Mouse (Mus musculus) heart, postnatal 0 days (tissue): Measurements from ENCODE around the gene Ssr2. TPM values are rescaled to one million over a fixed set of nuclear protein-coding genes. Genes with fewer than 3 reads are reported as not detected.

Experiments used
- ATAC-seq: fragments of 200-750 bp; cut with Nextera tagmentation; 2 replicates; pipeline ENCODE4 v1.8.0; 2017; ENCODE audit warnings: low read depth, moderate number of reproducible peaks, moderate library complexity; ENCODE audit not compliant: insufficient read depth
- DNase-seq: peaks from one replicate; pipeline ENCODE4 v3.0.0-alpha.2; 2016; ENCODE audit warnings: low spot score
- H3K27ac ChIP-seq: fragments of 300-500 bp; sonication (generic); 2 replicates; pipeline ENCODE4 v1.5.1; 2014; ENCODE audit warnings: low read depth, mild to moderate bottlenecking
- H3K27me3 ChIP-seq: fragments of 300-500 bp; sonication (generic); 2 replicates; pipeline ENCODE4 v1.6.1; 2014; ENCODE audit warnings: low read length, mixed read lengths; ENCODE audit not compliant: control insufficient read depth, insufficient read depth
- H3K36me3 ChIP-seq: fragments of 300-500 bp; sonication (generic); replicated peaks from 2 replicates; pipeline ENCODE4 v1.6.1; 2014; ENCODE audit warnings: low read length, mixed read lengths; ENCODE audit not compliant: control insufficient read depth, insufficient read depth
- H3K4me1 ChIP-seq: fragments of 300-500 bp; sonication (generic); 2 replicates; pipeline ENCODE4 v1.6.1; 2014; ENCODE audit warnings: antibody characterized with exemption; ENCODE audit not compliant: control insufficient read depth, insufficient read depth
- H3K4me2 ChIP-seq: fragments of 300-500 bp; sonication (generic); 2 replicates; pipeline ENCODE4 v1.6.1; 2014; ENCODE audit warnings: low read depth, mild to moderate bottlenecking, low read length, moderate library complexity
- H3K4me3 ChIP-seq: fragments of 300-500 bp; sonication (generic); 2 replicates; pipeline ENCODE4 v1.5.1; 2014; ENCODE audit warnings: low read depth, low read length
- H3K9ac ChIP-seq: fragments of 300-500 bp; sonication (generic); replicated peaks from 2 replicates; pipeline ENCODE4 v1.6.1; 2014; ENCODE audit warnings: low read depth, low read length, mixed read lengths
- H3K9me3 ChIP-seq: fragments of 300-500 bp; sonication (generic); replicated peaks from 2 replicates; pipeline ENCODE4 v1.6.1; 2016; ENCODE audit warnings: low read length; ENCODE audit not compliant: control insufficient read depth
- CTCF ChIP-seq: IDR thresholded peaks from 2 replicates; pipeline ENCODE4 v1.5.1; 2016; ENCODE audit warnings: antibody characterized with exemption, control low read depth, low read depth
- EP300 ChIP-seq: IDR thresholded peaks from 2 replicates; pipeline ENCODE4 v1.6.1; 2016; ENCODE audit warnings: antibody characterized with exemption, low read depth
- WGBS: fragments of 180-500 bp; shearing (Covaris S2); extraction: QIAGEN DNeasy Blood & Tissue Kit; methylation state at CpG from one replicate; pipeline ENCODE4 v1.1.7; 2014; 5-methylcytosine and 5-hydroxymethylcytosine counted together
- polyA plus RNA-seq: library from polyadenylated mRNA; unstranded; fragments of >200 nt; fragmentation: Nextera tagmentation; extraction: Ambion mirVana; gene quantifications from 2 replicates; pipeline ENCODE4 v1.2.1, GENCODE M21; 2015
- total RNA-seq: library from RNA; depleted of rRNA; stranded (reverse); fragments of >200 nt; gene quantifications from 2 replicates; pipeline ENCODE4 v1.2.3, GENCODE M21; 2014; ENCODE audit warnings: low replicate concordance

The Ssr2 gene
- total and polyA plus RNA-seq, 2 experiments from 2014 or later: 144 to 246 TPM

DNA sequence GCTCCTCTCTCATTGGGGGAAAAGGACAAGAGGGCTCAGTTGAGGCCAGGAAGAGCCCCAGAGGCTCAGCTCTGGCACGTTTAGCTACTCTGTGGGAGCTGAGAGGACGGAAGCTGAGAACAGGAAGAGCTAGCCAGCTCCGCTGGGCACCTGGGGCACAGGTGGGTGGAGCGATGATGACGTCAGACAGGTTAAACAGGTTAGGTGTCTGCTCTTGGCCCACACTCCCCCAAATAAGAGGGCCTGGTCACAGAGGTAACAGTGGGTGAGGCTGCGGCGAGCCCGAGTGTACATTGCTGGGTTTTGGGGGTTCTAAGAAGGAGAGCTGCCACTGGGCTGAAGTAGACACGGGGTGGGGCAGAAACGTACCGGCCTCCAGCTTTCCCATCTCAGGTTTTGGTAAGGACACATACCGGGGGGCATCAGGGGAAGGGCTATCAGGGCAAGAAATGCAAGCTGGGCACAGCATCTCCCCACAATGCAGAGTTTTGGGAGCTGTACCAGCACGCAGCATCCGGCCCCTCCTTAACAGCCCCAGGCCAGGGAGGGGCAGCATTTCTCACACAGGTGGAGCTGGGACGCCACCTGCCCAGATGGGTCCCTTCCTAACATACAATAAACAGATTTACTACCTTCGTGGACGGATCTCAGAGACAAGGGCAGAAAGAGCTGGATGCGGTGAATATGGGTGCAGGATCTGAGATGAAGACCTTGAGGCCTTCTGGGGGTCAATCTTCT lies 27.3 kb upstream of the Ssr2 start, which contains the start of gene Rab25:
Rab25 (minus strand) TSS at position 121 of the 738 bp plus-strand sequence.
- Histone ChIP-seq H3K4me1 (peaks cover 12% of the 10 kb centered on the region), H3K9me3 (no peaks in the 10 kb centered on the region), H3K27ac (no peak within 1 kb of the TSS), H3K36me3 (no peaks in the 10 kb centered on the region), H3K27me3 (no peaks in the 10 kb centered on the region), H3K9ac (no peak within 1 kb of the TSS), H3K4me3 (no peak within 1 kb of the TSS), H3K4me2 (no peak within 1 kb of the TSS)
- ATAC-seq: no peak
- DNase-seq: no peak
- TF ChIP-seq EP300: no peak
- no peak for TF ChIP-seq CTCF
- 60% methylated on average over 18 of the region's 18 CpGs for WGBS

DNA sequence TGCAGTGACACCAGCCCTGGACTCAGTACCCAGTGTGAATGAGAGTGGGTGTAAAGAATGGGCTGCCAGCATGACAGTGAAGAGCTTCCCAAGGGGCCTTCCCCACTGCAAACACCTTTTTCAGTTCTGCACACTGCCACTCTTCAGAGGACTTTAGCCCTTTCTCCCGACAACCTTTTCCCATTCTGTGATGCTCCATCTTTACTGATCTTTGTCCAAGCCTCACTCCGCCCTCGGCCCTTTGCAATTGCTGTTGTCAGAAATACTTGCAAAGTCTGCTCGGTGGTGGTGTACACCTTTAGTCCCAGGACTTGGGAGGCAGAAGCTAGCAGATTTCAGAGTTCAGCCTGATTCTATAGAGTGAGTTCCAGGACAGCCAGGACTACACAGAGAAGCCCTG lies 24.1 kb upstream of the Ssr2 start:
- H3K9me3 ChIP-seq: no peaks in the 10 kb centered on the region
- 0 out of 2 replicates have a peak overlapping the region, but pooled peaks have one; percentile 74 for H3K4me3 ChIP-seq
- peaks cover 20% of the 10 kb centered on the region for H3K4me1 ChIP-seq
- no peaks in the 10 kb centered on the region for H3K27me3 ChIP-seq
- 76% methylated on average over 4 of the region's 4 CpGs for WGBS
- H3K4me2 ChIP-seq: peak overlapping the region; percentile 79
- no peak overlapping the region; the same call in 1 of the 2 replicates for H3K27ac ChIP-seq
- peaks cover 9% of the 10 kb centered on the region for H3K36me3 ChIP-seq
- H3K9ac ChIP-seq: peak overlapping the region; percentile 48; the same call in 1 of the 2 replicates
- ATAC-seq (no peak), DNase-seq (no peak)
- TF ChIP-seq EP300: no peak
- TF ChIP-seq CTCF: no peak

DNA sequence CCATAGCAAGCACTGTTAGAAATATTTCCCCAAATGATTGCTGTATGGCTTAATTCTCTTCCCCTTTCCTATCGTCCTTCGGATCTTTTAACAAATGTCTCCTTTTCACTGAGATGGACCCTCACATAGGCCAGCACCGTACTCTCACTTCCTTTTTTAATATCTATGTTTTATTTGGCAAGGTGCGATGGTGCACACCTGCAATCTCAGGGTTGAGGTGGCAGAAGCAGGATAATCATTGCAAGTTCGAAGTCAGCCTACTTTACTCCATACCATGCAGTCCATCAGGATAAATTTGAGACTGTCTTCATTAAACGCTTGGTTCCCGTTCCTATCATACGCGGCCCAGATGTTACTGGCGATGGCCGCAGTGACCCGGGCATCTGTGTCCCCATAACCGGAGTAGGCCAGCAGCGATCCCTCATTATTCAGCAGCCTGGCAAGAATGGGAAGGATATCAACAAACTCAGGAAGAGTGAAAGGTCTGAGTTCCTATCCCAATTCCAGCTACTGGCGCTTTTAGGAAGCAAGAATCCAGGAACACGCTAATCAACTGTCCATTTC lies 23.5 kb upstream of the Ssr2 start:
- 14% methylated on average over 16 of the region's 16 CpGs for WGBS
- Histone ChIP-seq H3K27ac (peak overlapping the region; percentile 96), H3K4me3 (peak overlapping the region; percentile 74), H3K4me1 (peaks cover 20% of the 10 kb centered on the region), H3K9me3 (no peaks in the 10 kb centered on the region), H3K9ac (peak overlapping the region; percentile 48), H3K27me3 (no peaks in the 10 kb centered on the region), H3K36me3 (peaks cover 15% of the 10 kb centered on the region), H3K4me2 (peak overlapping the region; percentile 79)
- no peak for ATAC-seq
- TF ChIP-seq EP300: no peak
- TF ChIP-seq CTCF: no peak
- no peak for DNase-seq

DNA sequence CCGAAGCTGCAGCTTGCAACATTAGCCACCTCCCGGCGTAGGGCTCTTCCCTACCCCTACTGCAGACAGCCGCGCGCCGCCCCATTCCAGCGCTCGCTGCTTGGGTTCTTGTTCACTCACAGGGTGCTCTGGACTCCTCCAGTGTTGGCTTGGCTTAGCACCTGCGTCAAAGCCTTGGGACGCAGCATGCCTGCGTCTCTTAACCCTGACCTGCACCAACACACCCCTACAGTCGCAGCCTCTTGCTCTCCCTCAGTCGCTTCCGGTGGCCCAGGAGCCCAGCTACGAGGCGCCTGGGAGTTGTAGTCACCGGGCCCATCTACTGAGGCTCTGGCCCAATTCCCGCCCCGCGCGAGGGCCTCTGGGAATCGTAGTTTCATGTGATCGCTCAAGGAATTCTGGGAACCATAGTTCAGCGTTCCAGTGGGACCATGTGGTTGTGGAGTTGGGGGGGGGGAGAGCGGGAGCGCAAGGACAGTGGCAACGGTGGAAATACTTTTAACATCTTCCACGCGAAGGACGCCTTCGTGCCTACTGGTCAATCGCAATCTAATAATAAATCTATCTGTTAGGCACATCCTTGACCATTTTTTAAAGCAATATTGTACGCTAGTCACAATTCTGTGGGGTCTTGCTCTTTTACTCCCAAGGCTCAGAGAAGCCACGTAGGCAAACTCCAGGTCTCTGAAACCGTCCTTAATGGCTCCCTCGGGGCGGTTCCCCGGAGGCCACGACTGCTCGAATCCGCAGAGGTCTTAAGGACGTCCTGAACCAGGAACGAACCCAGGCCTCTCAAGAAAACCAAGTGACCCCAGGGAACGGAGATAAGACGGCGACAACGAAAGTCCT lies 22.8 kb upstream of the Ssr2 start, which contains the start of gene Lamtor2:
Lamtor2 (minus strand) TSS at position 399 of the 849 bp plus-strand sequence.
- Histone ChIP-seq H3K27ac (peak within 1 kb of the TSS; percentile 96), H3K4me2 (peak within 1 kb of the TSS; percentile 79), H3K4me1 (peaks cover 20% of the 10 kb centered on the region), H3K4me3 (peak within 1 kb of the TSS; percentile 74), H3K9me3 (no peaks in the 10 kb centered on the region), H3K9ac (peak within 1 kb of the TSS; percentile 82), H3K27me3 (no peaks in the 10 kb centered on the region), H3K36me3 (peaks cover 23% of the 10 kb centered on the region)
- DNase-seq (peak; percentile 99), ATAC-seq (peak; percentile 88)
- WGBS: under 1% methylated on average over 47 of the region's 48 CpGs
- TF ChIP-seq CTCF (no peak), EP300 (peak; percentile 46; the same call in 1 of the 2 replicates)

DNA sequence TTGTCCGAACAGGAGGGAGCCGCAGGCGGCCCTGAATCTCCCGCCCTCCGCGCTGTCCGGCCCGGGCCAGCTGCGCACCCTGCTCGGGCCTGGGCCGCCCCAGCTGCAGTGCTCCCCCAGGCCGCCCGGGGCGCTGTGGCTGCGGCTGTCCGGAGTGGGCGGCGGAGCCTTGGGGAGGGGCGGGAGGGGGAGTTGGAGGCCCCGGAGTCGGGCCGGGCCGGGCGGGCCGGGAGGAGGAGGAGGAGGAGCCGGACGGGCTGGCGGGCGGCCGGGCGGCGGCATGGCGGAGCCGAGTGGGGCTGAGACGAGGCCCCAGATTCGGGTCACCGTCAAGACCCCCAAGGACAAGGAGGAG lies 22.2 kb upstream of the Ssr2 start, which contains the start of gene Ubqln4:
Ubqln4 (plus strand) TSS at position 234 of the 355 bp plus-strand sequence.
- Histone ChIP-seq H3K27ac (peak within 1 kb of the TSS; percentile 96), H3K36me3 (peaks cover 29% of the 10 kb centered on the region), H3K27me3 (no peaks in the 10 kb centered on the region), H3K9me3 (no peaks in the 10 kb centered on the region), H3K4me2 (peak within 1 kb of the TSS; percentile 79), H3K4me1 (peaks cover 20% of the 10 kb centered on the region), H3K9ac (peak within 1 kb of the TSS; percentile 82), H3K4me3 (peak within 1 kb of the TSS; percentile 74)
- peak; percentile 87 for DNase-seq
- ATAC-seq: peak; percentile 87
- WGBS: under 1% methylated on average over 28 of the region's 37 CpGs
- TF ChIP-seq CTCF (peak; percentile 71), EP300 (0 out of 2 replicates have a peak, but pooled peaks have one; percentile 20)
